Mouse (Mus musculus): ENCODE data around the gene Tmtc1.
A peak's percentile ranks its signal among the peaks of the same experiment; 100 is the strongest.

Gene Tmtc1

DNA sequence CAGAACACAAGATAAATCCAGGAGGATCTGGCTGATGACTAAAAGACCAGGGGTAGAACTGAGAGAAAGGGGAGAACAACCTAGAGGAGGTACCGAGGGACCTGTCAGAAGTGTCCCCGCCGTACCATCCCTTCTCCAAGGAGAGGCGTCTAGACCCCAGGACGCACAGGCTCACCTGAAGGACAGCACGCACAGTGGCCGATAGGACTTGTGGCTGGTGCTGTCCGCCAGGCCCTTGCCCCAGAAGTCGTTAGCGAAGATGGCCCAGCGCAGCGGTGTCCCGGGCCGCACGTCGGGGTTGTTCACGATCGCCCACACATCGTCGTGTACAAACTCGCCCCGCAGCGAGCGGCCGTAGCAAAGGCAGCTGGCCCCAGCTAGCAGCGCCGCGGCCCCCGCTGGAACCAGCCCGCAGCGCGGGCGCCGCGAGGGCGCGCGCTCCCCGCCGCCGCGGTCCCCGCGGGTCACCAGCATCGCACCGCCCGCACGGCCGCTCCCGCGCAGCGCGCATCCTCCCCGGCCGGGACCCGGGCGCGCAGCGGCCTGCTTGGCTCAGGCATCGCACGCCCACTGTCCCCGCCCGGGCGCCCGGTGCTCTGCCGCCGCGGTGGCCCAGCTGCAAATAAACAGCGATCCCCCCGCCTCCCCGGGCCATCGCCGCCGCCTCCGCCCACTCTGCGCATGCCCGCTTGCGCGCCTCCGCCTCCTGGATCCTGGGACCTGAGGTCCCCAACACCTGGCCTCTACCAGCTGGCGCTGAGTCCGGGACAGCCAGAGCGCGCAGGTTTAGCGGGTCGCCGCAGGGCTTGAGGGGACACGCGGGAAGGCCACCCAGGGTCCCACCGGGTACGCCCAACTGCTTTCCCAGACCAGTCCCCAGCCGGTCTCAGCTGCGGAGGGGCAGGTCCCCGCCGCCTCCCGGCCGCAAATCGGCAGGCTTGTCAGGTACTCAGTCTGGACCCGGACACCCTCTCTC, at the start of gene Tmtc1:
Gene Tmtc1, minus strand, starts transcription at position 664 of the 976 bp plus-strand sequence.
- peak; percentile 76 for DNase-seq

GRCm38 (mm10) chr6:148491849-148492248, 47.7 kb upstream of the Tmtc1 start:
- no peak for DNase-seq

- no peak for DNase-seq
Measured at GRCm38 (mm10) chr6:148486756-148487155, 42.6 kb upstream of the Tmtc1 start.

GRCm38 (mm10) chr6:148481894-148482293, 37.7 kb upstream of the Tmtc1 start:
- no peak for DNase-seq

DNA sequence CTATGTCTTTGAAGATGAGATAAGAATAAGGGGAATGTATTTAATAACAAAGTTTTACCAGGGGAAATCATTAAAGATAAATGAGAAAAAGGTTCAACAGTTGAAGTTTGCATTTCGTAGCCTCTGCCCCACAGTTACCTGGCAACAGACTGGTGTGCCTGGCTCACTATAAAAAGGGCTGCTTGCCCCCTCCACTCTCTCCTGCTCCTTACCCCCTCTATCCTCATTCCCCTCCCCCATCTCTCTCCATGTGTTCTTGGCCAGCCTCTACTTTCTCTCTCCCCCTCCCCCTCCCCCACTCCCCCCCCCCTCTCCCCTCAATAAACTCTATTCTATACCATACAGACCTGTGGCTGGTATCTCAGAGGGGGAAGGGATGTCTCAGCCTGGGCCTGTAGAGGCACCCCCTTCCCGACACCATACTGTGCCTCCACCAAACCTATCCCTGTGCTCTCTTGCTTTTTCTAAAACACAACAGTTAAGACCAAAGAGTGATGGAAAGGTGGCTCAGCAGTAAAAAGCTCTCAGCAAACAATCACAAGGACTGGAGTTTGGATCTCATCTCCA, 35.6 kb upstream of the Tmtc1 start:
- peak; percentile 24 for DNase-seq

GRCm38 (mm10) chr6:148478350-148478749, 34.2 kb upstream of the Tmtc1 start:
- no peak for DNase-seq

GRCm38 (mm10) chr6:148472289-148472688, 28.1 kb upstream of the Tmtc1 start:
- no peak for DNase-seq

DNA sequence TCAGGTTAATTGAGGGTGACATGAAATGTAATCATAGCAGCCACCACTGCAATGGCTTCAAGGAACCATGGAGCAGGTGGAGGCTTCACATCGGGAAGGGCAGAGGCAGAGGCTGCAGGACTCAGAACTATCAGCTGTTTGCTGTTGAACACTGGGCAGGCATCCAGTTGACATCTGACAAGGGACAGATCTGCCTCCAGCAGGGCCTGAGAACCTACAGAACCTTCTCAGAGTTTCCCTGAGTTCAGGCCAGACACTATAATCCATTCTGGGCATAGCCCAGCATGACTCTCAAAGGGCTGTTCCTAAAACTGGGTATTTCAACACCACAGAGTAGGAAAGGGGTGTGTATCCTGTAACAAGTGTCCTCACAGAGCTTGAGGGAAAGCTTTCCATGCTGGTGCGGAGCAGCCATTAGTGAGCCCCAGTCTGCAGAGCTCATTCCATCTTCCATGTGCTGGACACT, 23.8 kb upstream of the Tmtc1 start:
- DNase-seq: no peak

DNA sequence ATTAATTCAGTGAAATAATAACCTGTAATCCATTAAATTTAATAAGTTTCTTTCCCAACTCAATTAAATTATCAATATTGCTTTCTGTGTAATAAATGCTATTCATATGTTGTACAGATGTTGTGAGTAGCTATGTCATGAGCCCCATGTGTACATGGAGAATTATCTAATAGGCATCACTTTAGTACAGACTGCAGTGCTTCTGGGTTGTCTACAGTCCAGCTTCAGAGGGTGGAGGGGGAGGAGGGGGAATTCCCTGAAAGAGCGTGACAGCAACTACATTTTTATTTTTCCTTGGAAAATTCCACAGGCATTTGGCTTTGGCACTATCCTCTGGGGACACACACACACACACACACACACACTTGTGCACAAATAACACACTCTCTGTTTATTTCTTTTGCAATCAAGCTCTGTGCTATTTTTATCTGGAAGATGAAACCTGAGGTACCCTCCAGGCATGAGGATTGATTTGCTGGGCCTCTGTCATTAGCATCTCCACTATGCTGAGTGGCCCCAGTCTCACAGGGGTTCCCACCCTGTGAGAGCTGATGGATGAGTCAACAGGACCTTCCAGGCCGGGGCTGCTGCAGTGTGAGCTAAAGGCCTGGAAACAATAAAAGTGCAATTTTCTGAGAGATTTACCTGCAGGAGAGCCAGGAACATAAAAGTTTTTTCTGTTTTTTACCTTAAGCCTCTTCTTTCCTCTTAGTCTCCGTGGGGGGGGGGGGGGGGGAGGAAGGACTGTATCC, 23.2 kb upstream of the Tmtc1 start:
- DNase-seq: peak; percentile 38

DNA sequence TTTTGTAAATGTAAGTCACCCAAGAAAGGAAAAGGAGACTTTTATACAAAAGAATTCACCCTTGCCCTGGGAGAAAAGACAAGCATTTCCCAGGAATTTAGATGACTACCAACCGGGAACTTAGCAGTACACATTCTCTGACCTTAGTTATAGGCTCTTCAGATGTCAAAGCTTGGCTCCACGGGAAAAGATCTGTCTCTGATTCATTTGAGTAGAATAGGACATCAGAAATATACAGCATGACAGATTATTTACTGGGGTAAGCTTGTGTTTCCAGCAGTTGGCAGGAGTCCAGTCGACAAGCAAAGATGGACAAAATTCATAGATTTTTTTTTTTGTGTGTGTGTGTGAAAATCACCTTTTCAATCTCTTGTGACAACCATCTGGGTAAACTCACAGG, 15.4 kb upstream of the Tmtc1 start:
- no peak for DNase-seq

GRCm38 (mm10) chr6:148455470-148455869, 11.3 kb upstream of the Tmtc1 start:
- no peak for DNase-seq

GRCm38 (mm10) chr6:148454740-148455139, 10.6 kb upstream of the Tmtc1 start:
- no peak for DNase-seq

GRCm38 (mm10) chr6:148448151-148448550, 4.0 kb upstream of the Tmtc1 start:
- no peak for DNase-seq

- DNase-seq: no peak
Measured at GRCm38 (mm10) chr6:148446113-148446512, 1.9 kb upstream of the Tmtc1 start.

GRCm38 (mm10) chr6:148444796-148445195, 607 bp upstream of the Tmtc1 start:
- no peak for DNase-seq

DNA sequence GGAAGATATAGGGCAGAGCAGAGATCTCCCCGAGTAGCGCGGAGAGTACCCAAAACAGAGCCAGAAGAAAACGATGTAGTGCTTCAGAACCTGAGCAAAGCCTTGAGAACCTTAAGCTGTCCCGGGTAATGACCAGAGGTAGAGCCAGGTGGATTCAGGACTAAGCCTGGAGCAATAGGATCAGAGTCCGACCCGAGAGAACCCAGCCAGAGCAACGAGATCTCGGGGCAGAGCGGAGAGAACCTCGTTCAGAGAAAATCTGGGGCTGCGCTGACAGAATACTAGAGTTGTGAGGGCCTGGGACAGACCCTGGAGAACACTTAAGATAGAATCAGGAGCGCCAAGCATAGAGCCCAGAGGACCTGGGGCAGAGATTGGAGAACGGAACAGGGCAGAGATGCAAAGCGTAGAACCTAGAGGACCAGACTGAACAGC, 881 bp downstream of the Tmtc1 start:
- DNase-seq: peak; percentile 16

DNA sequence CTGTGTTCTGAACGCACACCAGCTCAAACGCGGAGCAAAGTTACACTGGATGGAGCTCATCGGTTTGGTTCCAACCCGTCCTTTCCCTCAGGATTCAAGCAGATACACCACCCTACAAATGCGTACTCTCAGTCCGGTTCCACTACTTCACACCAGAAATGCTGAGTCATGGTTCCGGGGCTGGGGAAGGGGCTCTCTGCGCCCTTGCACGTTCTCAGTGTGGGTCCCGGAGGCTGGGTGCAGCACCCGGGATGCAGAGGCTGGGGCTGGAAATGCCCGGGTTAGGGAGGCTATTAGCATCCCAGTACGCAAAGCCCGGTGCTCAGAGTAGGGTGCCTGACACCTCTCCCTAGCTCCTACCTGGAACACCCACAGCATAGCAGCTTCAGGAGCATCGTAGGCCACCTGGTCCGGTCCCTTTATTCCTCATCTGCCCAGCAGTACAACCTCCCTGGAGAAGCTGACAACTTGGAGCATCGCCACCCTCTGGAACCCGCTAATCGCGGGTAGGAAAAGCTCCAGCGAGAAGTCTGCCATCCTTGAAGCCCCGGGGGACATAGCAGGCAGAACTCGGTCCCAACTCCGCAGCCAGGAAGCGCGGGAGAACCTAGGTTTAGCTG, 1.4 kb downstream of the Tmtc1 start:
- peak; percentile 57 for DNase-seq

DNA sequence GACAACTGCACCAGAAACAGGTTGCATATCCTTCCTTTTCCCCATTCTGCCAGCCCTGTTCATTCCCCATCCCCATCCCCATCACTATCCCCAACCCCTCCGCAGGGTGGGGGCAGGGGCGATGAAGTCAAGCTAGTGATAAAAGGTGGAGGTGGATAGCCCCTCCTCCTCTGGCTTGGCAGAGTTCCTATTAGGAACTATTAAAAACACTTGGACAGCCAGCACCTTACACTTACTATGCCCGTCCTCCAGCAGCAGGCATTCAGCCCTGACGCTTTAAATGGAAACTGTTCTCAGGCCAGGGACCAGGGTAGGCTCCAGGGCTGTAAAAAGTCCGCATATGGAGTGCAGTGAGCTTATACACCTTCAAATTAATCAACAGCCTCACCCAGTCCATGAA, 2.3 kb downstream of the Tmtc1 start:
- peak; percentile 13 for DNase-seq

DNA sequence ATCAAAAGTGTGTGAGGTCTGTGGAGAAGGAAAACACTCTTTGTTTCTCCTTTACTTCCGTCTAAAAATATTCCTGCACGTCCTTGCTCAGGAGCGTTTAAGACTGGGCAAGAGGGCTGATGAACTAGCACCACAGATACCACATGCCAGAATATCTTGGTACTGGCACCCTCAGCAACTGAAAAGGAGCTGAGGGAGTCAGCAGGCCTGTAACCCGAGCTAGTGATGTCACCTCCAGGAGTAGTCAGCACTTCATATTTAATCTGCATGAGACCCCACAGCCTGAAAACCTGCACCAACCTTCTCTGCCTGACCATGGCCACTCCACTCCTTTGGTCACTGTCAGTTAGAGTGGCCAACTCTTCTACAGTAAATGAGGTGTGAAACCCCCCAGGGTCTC, 5.1 kb downstream of the Tmtc1 start:
- DNase-seq: no peak

DNA sequence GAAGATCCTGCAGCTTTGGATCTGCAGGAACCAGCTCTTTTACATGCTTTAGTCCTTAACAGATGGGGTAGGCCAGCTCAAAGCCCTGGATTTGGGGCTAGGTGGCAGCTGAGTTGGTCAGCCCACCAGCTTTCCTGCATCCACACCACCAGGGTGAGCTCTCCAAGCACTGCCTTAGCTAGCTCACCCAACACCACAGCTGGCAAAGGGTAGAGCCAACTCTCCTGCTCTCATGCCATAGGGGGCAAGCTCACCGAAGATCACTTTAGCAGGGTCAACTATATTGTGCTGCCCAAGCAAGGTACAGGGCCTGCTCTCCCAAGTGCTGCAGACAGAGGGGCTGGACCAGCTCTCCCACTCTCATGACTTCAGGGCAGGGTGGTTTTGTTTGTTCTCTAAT, 6.6 kb downstream of the Tmtc1 start:
- no peak for DNase-seq

DNA sequence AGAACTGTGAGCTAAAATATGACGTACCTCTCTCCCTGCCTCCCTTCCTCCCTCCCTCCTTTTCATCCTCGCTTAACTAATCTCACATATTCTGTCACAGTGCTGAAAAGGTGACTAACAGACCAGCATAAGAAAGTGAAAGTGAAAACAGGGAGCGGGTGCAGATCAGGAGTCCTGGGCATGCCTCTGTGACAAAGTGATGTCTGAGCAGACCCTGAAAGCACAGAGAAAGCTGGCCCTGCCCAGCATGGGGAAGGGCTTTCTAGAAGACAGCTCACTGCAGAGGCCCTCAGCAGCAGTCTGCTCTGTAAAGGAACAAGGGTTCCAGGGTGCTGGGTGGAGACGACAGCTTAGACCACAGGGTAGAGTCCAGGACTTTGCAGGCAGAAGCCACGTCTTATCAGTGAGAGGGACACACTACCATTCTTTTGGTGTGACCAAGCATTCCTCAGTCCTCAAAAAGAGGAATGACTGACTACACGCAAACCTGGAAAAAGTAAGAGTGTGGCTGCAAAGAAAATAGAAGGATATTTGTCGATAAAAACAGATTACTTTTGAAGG, 7.7 kb downstream of the Tmtc1 start:
- DNase-seq: no peak

GRCm38 (mm10) chr6:148421577-148421976, 22.6 kb downstream of the Tmtc1 start:
- DNase-seq: no peak

DNA sequence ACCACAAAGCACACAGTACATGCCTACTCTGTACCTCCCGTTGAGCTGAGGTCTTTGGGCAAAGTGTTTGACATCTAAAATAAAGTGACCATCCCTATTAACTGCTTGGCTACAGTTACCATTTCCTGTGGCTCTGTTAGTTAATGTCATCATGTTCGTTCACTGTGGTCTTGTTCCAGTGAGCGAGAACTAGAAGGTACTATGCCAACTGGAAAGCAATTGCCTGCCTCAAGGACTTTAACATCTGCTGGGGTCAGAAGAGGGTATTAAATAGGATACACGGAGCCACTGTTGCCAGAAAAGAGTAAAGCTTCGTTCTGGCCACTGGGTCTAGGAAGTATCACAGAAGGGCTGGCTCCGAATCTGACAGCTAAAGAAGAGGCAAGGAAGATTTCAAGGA, 23.8 kb downstream of the Tmtc1 start:
- DNase-seq: no peak

All from embryo, embryonic 11 days (tissue).